Mouse (Mus musculus) mesoderm, embryonic 11.5 days (tissue): ENCODE data around the gene Sbf1.

ENCODE experiments used
- DNase-seq: peaks from one replicate; pipeline ENCODE4 v3.0.0-alpha.2; 2012; ENCODE audit warnings: low read depth, low spot score

The Sbf1 gene

DNA sequence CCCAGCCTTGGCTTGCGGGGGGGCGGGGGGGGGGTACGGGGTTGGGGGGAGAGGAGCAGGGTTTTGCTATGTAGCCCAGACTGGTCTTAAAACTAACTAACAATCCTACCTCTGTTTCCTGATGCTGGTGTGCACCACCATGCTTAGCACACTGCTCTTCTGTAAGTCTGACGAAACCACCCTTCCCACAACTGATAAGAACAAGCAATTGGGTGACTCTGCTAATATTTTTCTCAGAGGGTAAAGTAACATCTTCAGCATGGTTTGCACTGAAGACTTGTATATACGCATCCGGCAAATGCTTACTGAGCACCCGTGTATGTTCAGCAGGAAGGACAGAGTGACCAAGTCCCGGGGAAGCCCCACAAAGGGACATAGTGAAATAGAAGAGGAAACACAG lies 6.2 kb upstream of the Sbf1 start:
- no peak for DNase-seq

GRCm38 (mm10) chr15:89316146-89316545 lies 1.0 kb upstream of the Sbf1 start:
- peak; percentile 31 for DNase-seq

- peak; percentile 26 for DNase-seq
Measured at GRCm38 (mm10) chr15:89314511-89315189, 461 bp downstream of the Sbf1 start.

- DNase-seq: no peak
Measured at GRCm38 (mm10) chr15:89314107-89314506, 1.0 kb downstream of the Sbf1 start.

- DNase-seq: no peak
Measured at GRCm38 (mm10) chr15:89313359-89313758, 1.8 kb downstream of the Sbf1 start.

- no peak for DNase-seq
Measured at GRCm38 (mm10) chr15:89309962-89310498, 5.1 kb downstream of the Sbf1 start.

- no peak for DNase-seq
Measured at GRCm38 (mm10) chr15:89308406-89309139, 6.5 kb downstream of the Sbf1 start.

DNA sequence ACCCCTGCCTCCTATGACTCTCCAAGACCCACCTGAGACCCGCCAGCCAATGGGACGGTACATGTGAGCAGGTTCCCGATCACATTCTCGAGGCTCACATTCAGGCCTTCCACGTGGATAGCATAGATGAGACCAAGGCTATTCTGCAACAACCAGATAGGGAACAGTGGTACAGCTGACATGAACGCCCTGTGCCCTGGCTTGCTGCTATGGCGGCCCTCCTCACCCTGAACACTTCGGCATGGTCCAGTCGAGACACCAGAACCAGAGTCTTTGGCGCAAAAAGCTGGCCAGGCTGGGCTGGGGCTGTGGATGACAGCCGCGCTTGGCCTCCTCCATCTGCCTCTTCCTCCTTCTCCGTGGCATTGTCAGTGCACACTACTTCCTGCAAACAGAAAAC lies 7.7 kb downstream of the Sbf1 start:
- DNase-seq: no peak

GRCm38 (mm10) chr15:89305966-89306365 lies 9.1 kb downstream of the Sbf1 start:
- DNase-seq: no peak

DNA sequence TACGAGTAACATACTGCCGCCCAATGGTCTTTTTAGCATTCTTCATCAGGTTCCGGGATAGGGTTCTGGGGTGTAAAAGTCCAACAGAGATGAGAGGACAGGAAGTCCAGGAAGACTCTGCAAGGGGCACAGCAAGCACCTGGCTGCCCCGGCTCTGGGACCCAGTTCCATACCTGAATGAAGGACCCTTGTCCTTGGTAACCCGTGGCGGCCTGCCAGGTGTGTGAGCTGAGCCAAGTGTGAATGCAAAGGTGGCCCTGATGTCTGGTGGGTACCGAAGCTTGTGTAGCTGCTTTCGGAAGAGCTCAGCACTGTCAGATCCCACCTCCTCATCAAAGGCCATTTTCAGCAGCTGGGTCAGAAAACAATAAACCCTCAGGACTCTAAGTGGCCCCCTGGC lies 14.5 kb downstream of the Sbf1 start:
- no peak for DNase-seq

DNA sequence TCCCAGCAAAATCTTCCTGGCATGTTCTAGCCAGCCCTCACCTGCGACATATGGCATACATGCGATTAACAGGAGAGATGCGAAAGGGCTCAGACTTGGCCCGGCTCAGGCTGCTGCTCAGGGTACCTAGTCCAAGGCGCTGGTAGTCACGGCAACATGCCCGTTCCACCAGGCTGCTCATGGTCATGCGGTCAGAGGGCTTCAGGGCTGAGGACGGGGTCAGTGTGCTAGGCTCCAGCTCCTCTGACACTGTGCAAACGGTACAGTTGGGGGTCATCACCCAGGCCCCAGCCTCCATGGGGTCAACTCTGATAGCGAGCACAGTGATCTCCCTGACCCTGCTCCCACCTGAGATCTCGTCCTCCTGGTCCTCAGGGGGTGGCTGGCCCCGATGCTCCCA lies 14.9 kb downstream of the Sbf1 start:
- no peak for DNase-seq

GRCm38 (mm10) chr15:89297695-89298094 lies 17.4 kb downstream of the Sbf1 start:
- DNase-seq: no peak

- no peak for DNase-seq
Measured at GRCm38 (mm10) chr15:89296465-89296864, 18.6 kb downstream of the Sbf1 start.

- DNase-seq: no peak
Measured at GRCm38 (mm10) chr15:89295580-89296165, 19.4 kb downstream of the Sbf1 start.

DNA sequence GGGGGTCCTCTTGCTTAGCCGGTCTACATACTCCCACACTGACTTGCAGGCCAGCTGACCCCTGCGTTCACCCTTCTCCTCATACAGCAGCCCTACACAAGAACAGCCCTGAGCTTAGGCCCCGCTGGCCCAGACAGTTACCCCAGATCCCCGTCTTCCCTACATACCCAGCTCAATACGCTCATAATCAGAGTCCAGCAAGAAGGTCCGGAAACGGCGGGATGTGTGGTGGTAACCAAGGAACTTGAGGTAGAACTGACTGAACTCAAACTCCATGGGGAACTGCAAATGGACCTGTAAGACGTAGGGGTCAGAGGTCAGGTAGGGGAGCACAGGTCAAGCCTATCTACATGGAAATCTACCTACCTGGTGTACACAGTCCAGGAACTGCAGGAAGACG lies 21.3 kb downstream of the Sbf1 start:
- no peak for DNase-seq

DNA sequence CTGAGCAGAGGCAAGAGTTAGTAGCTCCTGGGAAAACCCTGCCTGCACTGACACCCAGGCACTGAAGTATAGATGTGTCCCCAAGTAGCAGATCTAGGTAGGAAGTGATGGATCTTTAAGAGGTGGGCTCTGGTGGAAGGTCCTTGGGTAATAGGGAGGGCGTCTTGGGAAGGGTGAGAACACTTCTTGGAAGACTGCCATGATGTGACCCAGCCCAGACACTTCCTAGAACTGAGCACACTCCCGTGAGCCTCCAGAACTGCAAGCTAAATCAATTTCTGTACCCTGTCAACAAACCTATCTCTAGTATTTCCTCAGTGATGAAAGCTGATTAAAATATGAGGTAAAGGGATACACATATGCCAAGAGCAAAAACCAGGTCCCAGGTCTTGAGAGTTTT lies 22.3 kb downstream of the Sbf1 start:
- no peak for DNase-seq

- no peak for DNase-seq
Measured at GRCm38 (mm10) chr15:89291521-89291920, 23.6 kb downstream of the Sbf1 start.

GRCm38 (mm10) chr15:89289455-89289854 lies 25.7 kb downstream of the Sbf1 start:
- DNase-seq: no peak

GRCm38 (mm10) chr15:89288227-89288767 lies 26.8 kb downstream of the Sbf1 start:
- no peak for DNase-seq

DNA sequence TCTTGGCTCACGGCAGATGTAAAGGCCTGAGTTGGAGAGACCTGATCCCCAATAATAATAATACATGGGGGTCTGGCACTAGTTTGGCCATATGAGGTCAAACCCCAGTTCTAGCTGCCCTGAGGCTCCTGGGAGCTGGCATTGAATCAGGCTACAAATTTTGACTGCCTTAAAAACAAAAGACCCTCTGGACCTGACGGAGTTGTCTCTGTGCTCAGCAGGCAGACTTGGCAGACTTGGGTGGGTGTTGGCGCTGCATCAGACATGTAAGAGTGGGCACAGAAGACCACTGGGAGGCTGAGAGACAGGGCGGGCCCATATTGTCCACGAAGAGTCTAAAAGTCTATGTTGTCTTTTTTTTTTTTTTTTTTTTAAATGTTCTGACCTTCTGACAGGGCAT lies 28.5 kb downstream of the Sbf1 start:
- DNase-seq: no peak

GRCm38 (mm10) chr15:89286114-89286513 lies 29.0 kb downstream of the Sbf1 start:
- no peak for DNase-seq

- DNase-seq: no peak
Measured at GRCm38 (mm10) chr15:89285478-89285877, 29.6 kb downstream of the Sbf1 start.
